Mouse (Mus musculus): Measurements from ENCODE around the gene Gm3448.

DNA sequence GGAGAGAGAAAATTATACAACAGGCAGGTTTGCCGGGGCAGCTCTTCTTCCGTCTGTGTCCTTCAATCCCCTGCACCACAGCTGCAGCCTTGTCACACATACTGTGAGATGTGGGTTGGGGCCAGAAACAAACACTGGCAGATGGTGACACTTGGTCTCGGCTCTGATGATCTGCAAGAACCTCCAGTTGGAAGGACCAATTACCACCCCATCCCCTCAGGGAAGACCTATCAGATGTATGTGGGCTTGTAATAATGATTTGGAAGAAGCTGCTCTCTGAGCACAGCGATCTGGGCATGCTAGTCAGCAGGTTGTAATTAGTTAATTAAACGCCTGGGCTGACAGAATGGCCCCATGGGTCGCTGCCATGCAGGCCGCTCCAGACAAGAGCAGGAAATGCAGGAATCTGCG lies 47.3 kb upstream of the Gm3448 start:
- no peak for TF ChIP-seq CTCF (IDR thresholded peaks at IDR 0.05; ENCODE audit: insufficient read depth, low read length)
- no peak for TF ChIP-seq POLR2A (IDR thresholded peaks at IDR 0.05; ENCODE audit: borderline replicate concordance, extremely low read depth, low read depth, low read length)

Measured in lung, adult 2 months (tissue).